Mouse (Mus musculus) central nervous system, embryonic 14 days (tissue): ENCODE data around the gene Pih1d2. TPM values are rescaled to one million over a fixed set of nuclear protein-coding genes. Genes with fewer than 3 reads are reported as not detected.

ENCODE experiments used
- polyA plus RNA-seq: library from polyadenylated mRNA; depleted of rRNA; stranded (reverse); fragments of >200 nt; gene quantifications from 2 replicates; pipeline ENCODE4 v1.2.3, GENCODE M21; 2012; rRNA removed

Pih1d2 gene
- polyA plus RNA-seq, result 3.9 and 4.9 TPM in 2 replicates

GRCm38 (mm10) chr9:50616766-50617603, at the start of gene Pih1d2, which contains the start of gene Nkapd1:
Pih1d2 (plus strand) TSS chr9:50617321.
Nkapd1 (minus strand) TSS chr9:50617464.

GRCm38 (mm10) chr9:50603189-50603997, 13.7 kb upstream of the Pih1d2 start, which contains the start of the genes Sdhd and Timm8b:
Sdhd (minus strand) TSS chr9:50603812.
Timm8b (plus strand) TSS chr9:50603910.

GRCm38 (mm10) chr9:50659392-50660217, 42.5 kb downstream of the Pih1d2 start, which contains the start of gene Dlat:
Dlat (minus strand) TSS chr9:50659780.

Other genes starting within 250 kb of the Pih1d2 start
- 0.21 and 0.91 TPM in 2 replicates for gene Plet1, start 122.8 kb upstream of the Pih1d2 start, polyA plus RNA-seq
- 82.2 and 86.4 TPM in 2 replicates for gene Pts, start 88.6 kb upstream of the Pih1d2 start, polyA plus RNA-seq
- 14.3 and 17.1 TPM in 2 replicates for gene Il18, start 62.5 kb upstream of the Pih1d2 start, polyA plus RNA-seq
- gene Bco2, start 62.1 kb upstream of the Pih1d2 start, polyA plus RNA-seq, result 0.35 and 0.48 TPM in 2 replicates
- not detected in 2 replicates for gene Tex12, start 56.0 kb upstream of the Pih1d2 start, polyA plus RNA-seq
- 145 and 152 TPM in 2 replicates for gene Sdhd, start 13.5 kb upstream of the Pih1d2 start, polyA plus RNA-seq
- gene Timm8b, start 13.4 kb upstream of the Pih1d2 start, polyA plus RNA-seq, result 368 and 467 TPM in 2 replicates
- 22.2 and 22.6 TPM in 2 replicates for gene Nkapd1, start 143 bp downstream of the Pih1d2 start, polyA plus RNA-seq
- 30.6 and 34.2 TPM in 2 replicates for gene Dlat, start 42.5 kb downstream of the Pih1d2 start, polyA plus RNA-seq
- gene Dixdc1, start 122.2 kb downstream of the Pih1d2 start, polyA plus RNA-seq, result 31.3 and 33.4 TPM in 2 replicates
- gene 2310030G06Rik, start 129.2 kb downstream of the Pih1d2 start, polyA plus RNA-seq, result 1.4 and 2.1 TPM in 2 replicates
- 4.3 and 17.1 TPM in 2 replicates for gene Cryab, start 134.0 kb downstream of the Pih1d2 start, polyA plus RNA-seq
- gene Hspb2, start 135.0 kb downstream of the Pih1d2 start, polyA plus RNA-seq, result 0.95 and 9.7 TPM in 2 replicates
- 6.8 and 7.7 TPM in 2 replicates for gene Fdxacb1, start 150.9 kb downstream of the Pih1d2 start, polyA plus RNA-seq
- gene Alg9, start 157.7 kb downstream of the Pih1d2 start, polyA plus RNA-seq, result 38.1 and 40.1 TPM in 2 replicates
- 43.7 and 47.8 TPM in 2 replicates for gene 1110032A03Rik, start 158.2 kb downstream of the Pih1d2 start, polyA plus RNA-seq
- 29.8 and 38.0 TPM in 2 replicates for gene Ppp2r1b, start 228.0 kb downstream of the Pih1d2 start, polyA plus RNA-seq